Mouse (Mus musculus): Measurements from ENCODE around the gene Htr3b. TPM values are rescaled to one million over a fixed set of nuclear protein-coding genes. Genes with fewer than 3 reads are reported as not detected.

The Htr3b gene
- polyA plus RNA-seq, 2 experiments: 0.06 TPM; not detected in 1

- Histone ChIP-seq H3K9me3 (ENCODE audit: control insufficient read depth, low read length) (no peaks in the 10 kb centered on the region), H3K4me3 (replicated peaks; ENCODE audit: low read length) (no peak overlapping the region), H3K27ac (replicated peaks; ENCODE audit: low read depth, low read length) (no peak overlapping the region), H3K4me2 (replicated peaks; ENCODE audit: low read depth, low read length, severe bottlenecking) (no peak overlapping the region), H3K36me3 (ENCODE audit: control insufficient read depth, insufficient read depth, low read length) (no peaks in the 10 kb centered on the region), H3K4me1 (ENCODE audit: control insufficient read depth, insufficient read depth, low read length) (no peaks in the 10 kb centered on the region), H3K9ac (ENCODE audit: low read depth, low read length, severe bottlenecking) (no peak overlapping the region), H3K27me3 (ENCODE audit: control insufficient read depth, insufficient read depth, low read length) (no peaks in the 10 kb centered on the region)
- no peak for TF ChIP-seq POLR2A (IDR thresholded peaks at IDR 0.05; ENCODE audit: borderline replicate concordance, extremely low read depth, insufficient read depth, insufficient read length)
- ATAC-seq (ENCODE audit: low FRiP score, low read depth) (no peak), DNase-seq (ENCODE audit: low spot score) (no peak)
- 82% methylated on average over 1 of the region's 1 CpGs for WGBS
These were observed 22.4 kb downstream of the Htr3b start for GRCm38 (mm10) chr9:48942349-48942748.

- H3K4me3 ChIP-seq (replicated peaks; ENCODE audit: low read length): no peak overlapping the region
- H3K9me3 ChIP-seq (ENCODE audit: control insufficient read depth, low read length): no peaks in the 10 kb centered on the region
- ATAC-seq (ENCODE audit: low FRiP score, low read depth): no peak
- H3K27me3 ChIP-seq (ENCODE audit: control insufficient read depth, insufficient read depth, low read length): no peaks in the 10 kb centered on the region
- no peak overlapping the region for H3K4me2 ChIP-seq (replicated peaks; ENCODE audit: low read depth, low read length, severe bottlenecking)
- no peak for DNase-seq (ENCODE audit: low spot score)
- H3K4me1 ChIP-seq (ENCODE audit: control insufficient read depth, insufficient read depth, low read length): no peaks in the 10 kb centered on the region
- H3K27ac ChIP-seq (replicated peaks; ENCODE audit: low read depth, low read length): no peak overlapping the region
- no peaks in the 10 kb centered on the region for H3K36me3 ChIP-seq (ENCODE audit: control insufficient read depth, insufficient read depth, low read length)
- no peak overlapping the region for H3K9ac ChIP-seq (ENCODE audit: low read depth, low read length, severe bottlenecking)
- TF ChIP-seq POLR2A (IDR thresholded peaks at IDR 0.05; ENCODE audit: borderline replicate concordance, extremely low read depth, insufficient read depth, insufficient read length): no peak
- WGBS: 82% methylated on average over 5 of the region's 5 CpGs
These were observed 35.4 kb downstream of the Htr3b start for GRCm38 (mm10) chr9:48929436-48929835.

DNA sequence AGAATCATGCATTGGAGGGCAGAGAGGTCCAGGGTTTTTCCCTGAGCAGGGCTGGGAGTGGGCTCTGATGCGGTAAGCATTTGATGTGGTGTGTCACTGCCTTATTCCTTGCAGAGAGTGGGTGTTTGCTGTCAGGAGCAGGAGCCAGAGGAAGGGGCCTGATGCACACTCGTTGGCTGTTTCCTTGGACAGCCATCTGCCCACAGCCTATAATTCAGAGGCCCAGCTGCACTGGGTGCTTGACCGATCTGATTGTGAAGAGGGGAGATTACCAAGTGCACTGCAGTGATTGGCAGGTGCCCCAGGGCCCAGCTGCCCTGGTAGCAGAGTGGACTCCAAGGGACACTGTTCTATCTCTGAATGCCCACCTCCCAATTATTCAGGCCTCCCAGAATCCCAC lies 36.0 kb downstream of the Htr3b start:
- Histone ChIP-seq H3K9ac (ENCODE audit: low read depth, low read length, severe bottlenecking) (no peak overlapping the region), H3K4me1 (ENCODE audit: control insufficient read depth, insufficient read depth, low read length) (no peaks in the 10 kb centered on the region), H3K36me3 (ENCODE audit: control insufficient read depth, insufficient read depth, low read length) (no peaks in the 10 kb centered on the region), H3K4me3 (replicated peaks; ENCODE audit: low read length) (no peak overlapping the region), H3K27me3 (ENCODE audit: control insufficient read depth, insufficient read depth, low read length) (no peaks in the 10 kb centered on the region), H3K4me2 (replicated peaks; ENCODE audit: low read depth, low read length, severe bottlenecking) (no peak overlapping the region), H3K9me3 (ENCODE audit: control insufficient read depth, low read length) (no peaks in the 10 kb centered on the region), H3K27ac (replicated peaks; ENCODE audit: low read depth, low read length) (no peak overlapping the region)
- no peak for ATAC-seq (ENCODE audit: low FRiP score, low read depth)
- no peak for DNase-seq (ENCODE audit: low spot score)
- WGBS: 43% methylated on average over 3 of the region's 3 CpGs
- no peak for TF ChIP-seq POLR2A (IDR thresholded peaks at IDR 0.05; ENCODE audit: borderline replicate concordance, extremely low read depth, insufficient read depth, insufficient read length)

DNA sequence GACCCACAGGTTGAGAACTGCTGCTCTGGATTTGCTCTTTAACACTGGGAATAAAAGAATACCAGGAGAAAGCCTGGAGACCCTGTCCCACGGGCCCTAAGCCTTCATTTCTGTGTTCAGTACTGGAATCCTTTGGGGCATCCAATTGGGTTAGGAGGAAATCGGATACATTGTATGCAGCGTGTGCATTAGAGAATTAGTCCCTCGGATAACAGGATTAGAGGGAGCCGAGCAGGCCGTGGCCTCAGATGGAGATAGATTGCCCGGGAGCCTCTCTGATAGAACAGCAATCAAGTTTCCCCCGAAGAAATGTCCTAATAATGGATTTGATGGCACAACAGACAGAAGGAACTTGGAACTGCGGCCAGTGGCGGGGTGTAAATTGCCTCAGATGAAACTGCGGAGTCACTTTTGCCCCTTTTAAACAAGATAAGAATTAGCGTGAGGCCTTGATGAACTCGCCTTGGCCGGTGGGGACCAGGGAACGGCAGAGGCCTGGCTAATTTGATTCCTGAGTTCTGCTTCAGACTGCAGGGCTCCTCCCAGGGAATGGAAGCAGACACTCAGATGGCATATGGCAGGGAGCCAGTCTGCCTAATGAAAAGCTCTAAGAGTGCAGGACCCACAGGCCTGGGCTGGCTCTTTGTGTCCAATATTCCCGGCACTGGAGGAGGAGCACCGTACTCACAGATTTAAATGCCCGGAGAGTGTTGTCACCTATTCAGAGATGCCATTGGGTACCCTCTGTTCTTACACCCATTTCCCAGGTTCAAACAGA lies 48.6 kb downstream of the Htr3b start:
- no peak for ATAC-seq (ENCODE audit: low FRiP score, low read depth)
- Histone ChIP-seq H3K9ac (ENCODE audit: low read depth, low read length, severe bottlenecking) (no peak overlapping the region), H3K27ac (replicated peaks; ENCODE audit: low read depth, low read length) (no peak overlapping the region), H3K9me3 (ENCODE audit: control insufficient read depth, low read length) (no peaks in the 10 kb centered on the region), H3K27me3 (ENCODE audit: control insufficient read depth, insufficient read depth, low read length) (no peaks in the 10 kb centered on the region), H3K4me3 (replicated peaks; ENCODE audit: low read length) (no peak overlapping the region), H3K4me1 (ENCODE audit: control insufficient read depth, insufficient read depth, low read length) (peaks cover 3% of the 10 kb centered on the region), H3K36me3 (ENCODE audit: control insufficient read depth, insufficient read depth, low read length) (no peaks in the 10 kb centered on the region), H3K4me2 (replicated peaks; ENCODE audit: low read depth, low read length, severe bottlenecking) (no peak overlapping the region)
- peak; percentile 27 for DNase-seq (ENCODE audit: low spot score)
- 47% methylated on average over 18 of the region's 18 CpGs for WGBS
- TF ChIP-seq POLR2A (IDR thresholded peaks at IDR 0.05; ENCODE audit: borderline replicate concordance, extremely low read depth, insufficient read depth, insufficient read length): no peak

DNA sequence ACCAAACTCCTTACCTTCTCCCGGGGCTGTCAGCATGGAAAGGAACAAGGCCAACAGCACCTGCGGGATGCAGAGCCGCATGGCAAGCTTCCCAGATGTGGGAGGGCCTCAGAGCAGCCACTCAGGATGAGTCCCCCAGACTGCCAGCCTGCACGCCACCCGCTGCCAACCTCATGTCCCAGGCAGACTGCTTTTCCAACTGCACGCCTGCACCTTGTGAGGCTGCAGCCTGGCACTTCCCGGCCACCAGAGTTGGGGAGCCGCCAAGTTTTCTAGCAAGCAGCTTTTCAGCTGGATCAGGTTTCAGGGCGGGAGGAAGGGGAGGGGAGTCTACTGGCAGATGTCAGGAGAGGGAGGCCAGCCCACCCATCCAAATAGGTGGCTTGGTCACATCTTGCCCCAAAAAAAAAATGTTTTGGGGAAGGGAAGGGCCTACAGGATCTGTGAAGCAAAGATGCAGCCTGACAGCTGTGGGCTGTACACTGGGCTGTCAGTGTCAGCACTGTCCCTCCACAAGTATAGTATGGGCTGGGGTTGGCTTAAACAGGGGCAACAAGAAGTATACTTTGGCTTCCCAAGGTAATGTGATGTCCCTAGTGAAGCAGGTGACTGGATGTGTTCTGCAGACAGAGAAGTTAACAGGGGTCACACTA lies 53.8 kb downstream of the Htr3b start, which contains the start of gene Htr3a:
Gene Htr3a, minus strand, starts transcription at position 215 of the 653 bp plus-strand sequence.
- ATAC-seq (ENCODE audit: low FRiP score, low read depth) (peak; percentile 78), DNase-seq (ENCODE audit: low spot score) (peak; percentile 80)
- no peaks in the 10 kb centered on the region for H3K27me3 ChIP-seq (ENCODE audit: control insufficient read depth, insufficient read depth, low read length)
- H3K9me3 ChIP-seq (ENCODE audit: control insufficient read depth, low read length): no peaks in the 10 kb centered on the region
- no peak within 1 kb of the TSS for H3K27ac ChIP-seq (replicated peaks; ENCODE audit: low read depth, low read length)
- TF ChIP-seq POLR2A (IDR thresholded peaks at IDR 0.05; ENCODE audit: borderline replicate concordance, extremely low read depth, insufficient read depth, insufficient read length): no peak
- no peak within 1 kb of the TSS for H3K9ac ChIP-seq (ENCODE audit: low read depth, low read length, severe bottlenecking)
- no peak within 1 kb of the TSS for H3K4me3 ChIP-seq (replicated peaks; ENCODE audit: low read length)
- H3K4me1 ChIP-seq (ENCODE audit: control insufficient read depth, insufficient read depth, low read length): no peaks in the 10 kb centered on the region; the same call in 1 of the 2 replicates
- no peaks in the 10 kb centered on the region for H3K36me3 ChIP-seq (ENCODE audit: control insufficient read depth, insufficient read depth, low read length)
- H3K4me2 ChIP-seq (replicated peaks; ENCODE audit: low read depth, low read length, severe bottlenecking): peak within 1 kb of the TSS; percentile 5
- WGBS: 3% methylated on average over 9 of the region's 9 CpGs
